Mouse (Mus musculus): ENCODE measurements around the gene Ccdc74a. TPM values are rescaled to one million over a fixed set of nuclear protein-coding genes. Genes with fewer than 3 reads are reported as not detected.

The Ccdc74a gene
- polyA plus RNA-seq, 1 experiment from 2014 or later = 4.8 TPM

- TF ChIP-seq EP300 (optimal IDR thresholded peaks at IDR 0.05) = no peak
- Histone ChIP-seq H3K4me2 (replicated peaks; ENCODE audit: low read depth) (no peak overlapping the region), H3K9me3 (ENCODE audit: control insufficient read depth, low read length) (no peaks in the 10 kb centered on the region), H3K9ac (ENCODE audit: low read length) (no peak overlapping the region), H3K4me1 (replicated peaks; ENCODE audit: control insufficient read depth, insufficient read depth) (no peaks in the 10 kb centered on the region), H3K27me3 (ENCODE audit: control insufficient read depth, insufficient read depth, low read length) (no peaks in the 10 kb centered on the region), H3K36me3 (ENCODE audit: control insufficient read depth, insufficient read depth, low read length) (peaks cover 27% of the 10 kb centered on the region), H3K4me3 (ENCODE audit: low read depth, low read length) (no peak overlapping the region), H3K27ac (replicated peaks) (no peak overlapping the region)
- ATAC-seq (ENCODE audit: low FRiP score, low TSS enrichment) = no peak
- DNase-seq (ENCODE audit: low spot score) = no peak
- WGBS = 84% methylated on average over 4 of the region's 4 CpGs
Observed at GRCm38 (mm10) chr16:17654188-17654795, 8.0 kb downstream of the Ccdc74a start.

- Histone ChIP-seq H3K9ac (ENCODE audit: low read length) (no peak overlapping the region), H3K4me1 (replicated peaks; ENCODE audit: control insufficient read depth, insufficient read depth) (no peaks in the 10 kb centered on the region), H3K4me3 (ENCODE audit: low read depth, low read length) (no peak overlapping the region), H3K4me2 (replicated peaks; ENCODE audit: low read depth) (no peak overlapping the region), H3K27me3 (ENCODE audit: control insufficient read depth, insufficient read depth, low read length) (no peaks in the 10 kb centered on the region), H3K36me3 (ENCODE audit: control insufficient read depth, insufficient read depth, low read length) (peaks cover 30% of the 10 kb centered on the region), H3K9me3 (ENCODE audit: control insufficient read depth, low read length) (no peaks in the 10 kb centered on the region), H3K27ac (replicated peaks) (no peak overlapping the region)
- ATAC-seq (ENCODE audit: low FRiP score, low TSS enrichment) (peak; percentile 25; the same call in 1 of the 2 replicates), DNase-seq (ENCODE audit: low spot score) (no peak)
- WGBS = 75% methylated on average over 5 of the region's 5 CpGs
- no peak for TF ChIP-seq CTCF (IDR thresholded peaks at IDR 0.05; ENCODE audit: low read depth)
- TF ChIP-seq EP300 (optimal IDR thresholded peaks at IDR 0.05) = no peak
Observed at GRCm38 (mm10) chr16:17656212-17656871, 10.1 kb downstream of the Ccdc74a start.

- Histone ChIP-seq H3K27ac (replicated peaks) (no peak overlapping the region), H3K9ac (ENCODE audit: low read length) (no peak overlapping the region), H3K4me2 (replicated peaks; ENCODE audit: low read depth) (no peak overlapping the region), H3K36me3 (ENCODE audit: control insufficient read depth, insufficient read depth, low read length) (peaks cover 22% of the 10 kb centered on the region), H3K9me3 (ENCODE audit: control insufficient read depth, low read length) (no peaks in the 10 kb centered on the region), H3K4me3 (ENCODE audit: low read depth, low read length) (no peak overlapping the region), H3K4me1 (replicated peaks; ENCODE audit: control insufficient read depth, insufficient read depth) (no peaks in the 10 kb centered on the region), H3K27me3 (ENCODE audit: control insufficient read depth, insufficient read depth, low read length) (no peaks in the 10 kb centered on the region)
- ATAC-seq (ENCODE audit: low FRiP score, low TSS enrichment) = no peak
- no peak for DNase-seq (ENCODE audit: low spot score)
- TF ChIP-seq CTCF (IDR thresholded peaks at IDR 0.05; ENCODE audit: low read depth) = no peak
Observed at GRCm38 (mm10) chr16:17665568-17665967, 19.3 kb downstream of the Ccdc74a start.

GRCm38 (mm10) chr16:17669886-17670285 is 23.6 kb downstream of the Ccdc74a start:
- H3K4me3 ChIP-seq (ENCODE audit: low read depth, low read length) = no peak overlapping the region
- no peaks in the 10 kb centered on the region for H3K4me1 ChIP-seq (replicated peaks; ENCODE audit: control insufficient read depth, insufficient read depth)
- no peak overlapping the region for H3K27ac ChIP-seq (replicated peaks)
- DNase-seq (ENCODE audit: low spot score) (no peak), ATAC-seq (ENCODE audit: low FRiP score, low TSS enrichment) (no peak; the same call in 1 of the 2 replicates)
- H3K9me3 ChIP-seq (ENCODE audit: control insufficient read depth, low read length) = no peaks in the 10 kb centered on the region
- H3K4me2 ChIP-seq (replicated peaks; ENCODE audit: low read depth) = no peak overlapping the region
- H3K9ac ChIP-seq (ENCODE audit: low read length) = no peak overlapping the region
- peaks cover 30% of the 10 kb centered on the region for H3K36me3 ChIP-seq (ENCODE audit: control insufficient read depth, insufficient read depth, low read length)
- no peak for TF ChIP-seq EP300 (optimal IDR thresholded peaks at IDR 0.05)
- no peak for TF ChIP-seq CTCF (IDR thresholded peaks at IDR 0.05; ENCODE audit: low read depth)
- H3K27me3 ChIP-seq (ENCODE audit: control insufficient read depth, insufficient read depth, low read length) = no peaks in the 10 kb centered on the region

GRCm38 (mm10) chr16:17694860-17695259 is 48.6 kb downstream of the Ccdc74a start:
- ATAC-seq (ENCODE audit: low FRiP score, low TSS enrichment) (no peak), DNase-seq (ENCODE audit: low spot score) (no peak)
- H3K9ac ChIP-seq (ENCODE audit: low read length) = no peak overlapping the region
- H3K4me2 ChIP-seq (replicated peaks; ENCODE audit: low read depth) = no peak overlapping the region
- H3K4me3 ChIP-seq (ENCODE audit: low read depth, low read length) = no peak overlapping the region
- peaks cover 5% of the 10 kb centered on the region; the same call in 1 of the 2 replicates for H3K36me3 ChIP-seq (ENCODE audit: control insufficient read depth, insufficient read depth, low read length)
- H3K27me3 ChIP-seq (ENCODE audit: control insufficient read depth, insufficient read depth, low read length) = no peaks in the 10 kb centered on the region
- WGBS = 89% methylated on average over 3 of the region's 3 CpGs
- H3K4me1 ChIP-seq (replicated peaks; ENCODE audit: control insufficient read depth, insufficient read depth) = no peaks in the 10 kb centered on the region
- H3K27ac ChIP-seq (replicated peaks) = no peak overlapping the region
- TF ChIP-seq CTCF (IDR thresholded peaks at IDR 0.05; ENCODE audit: low read depth) = no peak
- TF ChIP-seq EP300 (optimal IDR thresholded peaks at IDR 0.05) = no peak
- no peaks in the 10 kb centered on the region for H3K9me3 ChIP-seq (ENCODE audit: control insufficient read depth, low read length)

Other genes with a start within 250 kb of the Ccdc74a start
- 13.8 and 14.7 TPM in 2 replicates for gene Snap29, start 240.5 kb upstream of the Ccdc74a start, polyA plus RNA-seq (2015; fragmentation: Nextera tagmentation; extraction: Ambion mirVana)
- gene Pi4ka, start 240.2 kb upstream of the Ccdc74a start, polyA plus RNA-seq (2015; fragmentation: Nextera tagmentation; extraction: Ambion mirVana) = 15.5 and 16.6 TPM in 2 replicates
- 29.1 and 30.0 TPM in 2 replicates for gene Crkl, start 194.5 kb upstream of the Ccdc74a start, polyA plus RNA-seq (2015; fragmentation: Nextera tagmentation; extraction: Ambion mirVana)
- gene Aifm3, start 156.9 kb upstream of the Ccdc74a start, polyA plus RNA-seq (2015; fragmentation: Nextera tagmentation; extraction: Ambion mirVana) = 0.51 and 0.61 TPM in 2 replicates
- gene Lztr1, start 137.8 kb upstream of the Ccdc74a start, polyA plus RNA-seq (2015; fragmentation: Nextera tagmentation; extraction: Ambion mirVana) = 27.3 and 34.4 TPM in 2 replicates
- gene Thap7, start 115.3 kb upstream of the Ccdc74a start, polyA plus RNA-seq (2015; fragmentation: Nextera tagmentation; extraction: Ambion mirVana) = 41.0 and 42.4 TPM in 2 replicates
- 0.33 TPM in 2 replicates for gene Lrrc74b, start 85.2 kb upstream of the Ccdc74a start, polyA plus RNA-seq (2015; fragmentation: Nextera tagmentation; extraction: Ambion mirVana)
- gene P2rx6, start 84.6 kb upstream of the Ccdc74a start, polyA plus RNA-seq (2015; fragmentation: Nextera tagmentation; extraction: Ambion mirVana) = 1.5 and 1.7 TPM in 2 replicates
- 22.8 and 24.4 TPM in 2 replicates for gene Slc7a4, start 63.3 kb upstream of the Ccdc74a start, polyA plus RNA-seq (2015; fragmentation: Nextera tagmentation; extraction: Ambion mirVana)
- gene Smpd4, start 27.1 kb upstream of the Ccdc74a start, polyA plus RNA-seq (2015; fragmentation: Nextera tagmentation; extraction: Ambion mirVana) = 7.7 and 9.7 TPM in 2 replicates
- 19.4 and 22.7 TPM in 2 replicates for gene Med15, start 86.4 kb downstream of the Ccdc74a start, polyA plus RNA-seq (2015; fragmentation: Nextera tagmentation; extraction: Ambion mirVana)
- gene Klhl22, start 113.1 kb downstream of the Ccdc74a start, polyA plus RNA-seq (2015; fragmentation: Nextera tagmentation; extraction: Ambion mirVana) = 32.0 and 34.0 TPM in 2 replicates
- 7.8 and 10.7 TPM in 2 replicates for gene Scarf2, start 150.8 kb downstream of the Ccdc74a start, polyA plus RNA-seq (2015; fragmentation: Nextera tagmentation; extraction: Ambion mirVana)
- not detected in 2 replicates for gene B830017H08Rik, start 186.7 kb downstream of the Ccdc74a start, polyA plus RNA-seq (2015; fragmentation: Nextera tagmentation; extraction: Ambion mirVana)
- 0.63 and 1.3 TPM in 2 replicates for gene Car15, start 191.9 kb downstream of the Ccdc74a start, polyA plus RNA-seq (2015; fragmentation: Nextera tagmentation; extraction: Ambion mirVana)
- gene Gm20518, start 245.2 kb downstream of the Ccdc74a start, polyA plus RNA-seq (2015; fragmentation: Nextera tagmentation; extraction: Ambion mirVana) = 0.07 TPM in 1 of 2 replicates, not detected in the other
- 0.06 and 0.11 TPM in 2 replicates for gene Tssk1, start 247.8 kb downstream of the Ccdc74a start, polyA plus RNA-seq (2015; fragmentation: Nextera tagmentation; extraction: Ambion mirVana)

Measured in stomach, postnatal 0 days (tissue).